13 mouse cellular contexts compared by ENCODE assay signal in the genomic region with DNA sequence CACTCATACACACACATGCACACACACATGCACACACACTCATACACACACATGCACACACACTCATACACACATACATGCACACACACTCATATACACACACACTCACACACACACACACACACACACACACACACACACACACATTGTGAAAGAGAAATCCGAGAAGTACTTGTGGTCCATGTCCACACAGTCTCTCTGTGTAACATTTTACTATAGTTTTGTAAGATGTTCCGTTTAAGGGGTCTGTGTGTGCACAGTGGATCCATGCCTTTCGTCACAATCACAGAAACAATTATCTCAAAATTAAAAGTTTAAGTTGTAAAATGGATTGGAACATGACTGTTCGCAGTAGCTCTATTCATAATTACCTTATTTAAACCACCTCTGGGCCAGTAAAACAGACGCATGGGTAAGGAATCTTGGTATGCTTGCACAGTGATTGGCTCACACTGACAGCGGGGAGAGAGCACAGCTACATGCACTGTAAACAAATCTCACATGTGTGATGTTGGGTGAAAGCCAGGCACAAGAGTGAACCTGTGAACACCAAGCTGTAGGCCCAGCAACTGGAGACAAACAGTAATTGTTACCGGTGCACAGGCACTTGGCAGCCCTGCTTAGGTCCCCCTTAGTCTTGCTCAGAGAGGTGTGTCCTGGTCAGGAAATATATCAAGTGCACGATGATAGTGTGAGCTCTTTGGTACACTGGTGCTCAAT.
"Had no signal": no experiment of that assay in that cellular context is flagged by ENCODE, and none has a peak within 500 bp of the region (broad histone marks: within the 10 kb centered on the region; RNA-seq: fewer than 3 reads in every experiment).

No protein-coding gene starts in this region.

- H3K9me3 ChIP-seq: kidney, embryonic 15.5 days; limb, embryonic 15.5 days; midbrain, embryonic 12.5 days had no signal

- H3K4me3 ChIP-seq: kidney, embryonic 15.5 days; limb, embryonic 15.5 days; midbrain, embryonic 12.5 days; neural tube, embryonic 13.5 days had no signal

- ATAC-seq: intestine, embryonic 16.5 days; midbrain, embryonic 16.5 days had no signal

- H3K36me3 ChIP-seq: kidney, embryonic 15.5 days; limb, embryonic 15.5 days; midbrain, embryonic 12.5 days; neural tube, embryonic 13.5 days had no signal

- H3K4me1 ChIP-seq: kidney, embryonic 15.5 days; limb, embryonic 15.5 days had no signal

- H3K27me3 ChIP-seq: kidney, embryonic 15.5 days; limb, embryonic 15.5 days; midbrain, embryonic 12.5 days had no signal

- DNase-seq: kidney, adult 2 months; kidney, postnatal 14 days; lung, postnatal 10 days; lung, postnatal 4 days; right cerebral cortex, adult 18-20 months; right cerebral cortex, postnatal 25 days had no signal

- H3K9ac ChIP-seq: kidney, embryonic 15.5 days; limb, embryonic 15.5 days; midbrain, embryonic 12.5 days; neural tube, embryonic 13.5 days had no signal

- H3K27ac ChIP-seq: kidney, embryonic 15.5 days; limb, embryonic 15.5 days; midbrain, embryonic 12.5 days; neural tube, embryonic 13.5 days; stomach, postnatal 0 days had no signal

- H3K4me2 ChIP-seq: kidney, embryonic 15.5 days; limb, embryonic 15.5 days; midbrain, embryonic 12.5 days; neural tube, embryonic 13.5 days had no signal
